Mouse (Mus musculus): Measurements from ENCODE around the gene Zc3h12d. TPM values are rescaled to one million over a fixed set of nuclear protein-coding genes. Genes with fewer than 3 reads are reported as not detected.

Gene Zc3h12d
- polyA plus RNA-seq, 1 experiment from 2014 or later = 0.16 TPM

DNA sequence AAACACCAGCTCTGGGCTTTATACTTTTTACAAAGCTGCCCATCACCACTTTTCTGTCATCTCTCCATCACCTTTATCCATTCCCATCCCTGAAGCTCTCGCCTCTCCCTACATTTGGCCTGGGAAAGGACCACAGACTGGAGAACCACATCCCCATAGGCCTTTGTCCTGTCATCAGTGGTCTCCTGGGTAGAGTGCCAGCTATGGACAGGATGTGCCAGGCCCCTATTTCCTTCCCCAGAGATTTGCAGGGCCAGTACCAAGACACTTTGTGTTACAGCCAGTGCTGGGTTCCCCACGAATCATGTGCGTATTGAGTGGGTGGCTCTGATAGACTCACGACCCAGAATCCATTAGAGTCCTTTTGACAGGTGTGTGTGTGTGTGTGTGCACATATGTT is 13.7 kb downstream of the Zc3h12d start:
- no peak for ATAC-seq (ENCODE audit: low FRiP score, low TSS enrichment)
- Histone ChIP-seq H3K9ac (replicated peaks; ENCODE audit: low read length) (no peak overlapping the region), H3K27ac (ENCODE audit: low read length) (no peak overlapping the region), H3K4me1 (ENCODE audit: insufficient read depth, low read length) (no peaks in the 10 kb centered on the region), H3K9me3 (ENCODE audit: low read length) (no peaks in the 10 kb centered on the region), H3K27me3 (ENCODE audit: insufficient read depth, low read length) (no peaks in the 10 kb centered on the region), H3K36me3 (ENCODE audit: insufficient read depth, low read length) (no peaks in the 10 kb centered on the region), H3K4me3 (ENCODE audit: low read length) (no peak overlapping the region), H3K4me2 (replicated peaks; ENCODE audit: low read depth, low read length) (no peak overlapping the region)
- WGBS = 81% methylated on average over 4 of the region's 4 CpGs

DNA sequence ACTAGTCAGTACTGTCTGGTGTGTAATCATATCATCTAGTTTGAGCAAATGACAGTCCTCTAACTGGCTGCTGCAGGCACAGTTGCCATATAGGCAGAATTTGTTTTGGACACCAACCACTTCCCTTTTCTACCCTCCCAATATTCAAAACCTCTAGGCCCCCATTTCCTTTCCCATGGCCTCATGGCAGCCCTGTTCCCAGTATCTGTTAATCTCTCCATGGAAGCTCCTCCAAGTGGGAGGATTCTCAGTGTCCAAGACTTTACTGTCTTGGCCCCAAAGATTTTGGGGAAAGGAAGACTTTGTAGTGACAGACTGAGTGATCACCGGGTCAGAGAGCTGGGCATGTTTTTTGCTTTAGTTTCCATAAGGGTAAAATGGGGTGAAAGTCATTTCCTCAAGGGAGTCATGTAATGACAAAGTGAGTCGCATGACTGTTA is 14.9 kb downstream of the Zc3h12d start:
- no peak for ATAC-seq (ENCODE audit: low FRiP score, low TSS enrichment)
- Histone ChIP-seq H3K9ac (replicated peaks; ENCODE audit: low read length) (no peak overlapping the region), H3K4me3 (ENCODE audit: low read length) (no peak overlapping the region), H3K9me3 (ENCODE audit: low read length) (no peaks in the 10 kb centered on the region), H3K27me3 (ENCODE audit: insufficient read depth, low read length) (no peaks in the 10 kb centered on the region), H3K4me2 (replicated peaks; ENCODE audit: low read depth, low read length) (no peak overlapping the region), H3K36me3 (ENCODE audit: insufficient read depth, low read length) (no peaks in the 10 kb centered on the region), H3K4me1 (ENCODE audit: insufficient read depth, low read length) (no peaks in the 10 kb centered on the region), H3K27ac (ENCODE audit: low read length) (no peak overlapping the region)
- WGBS = 86% methylated on average over 2 of the region's 2 CpGs

DNA sequence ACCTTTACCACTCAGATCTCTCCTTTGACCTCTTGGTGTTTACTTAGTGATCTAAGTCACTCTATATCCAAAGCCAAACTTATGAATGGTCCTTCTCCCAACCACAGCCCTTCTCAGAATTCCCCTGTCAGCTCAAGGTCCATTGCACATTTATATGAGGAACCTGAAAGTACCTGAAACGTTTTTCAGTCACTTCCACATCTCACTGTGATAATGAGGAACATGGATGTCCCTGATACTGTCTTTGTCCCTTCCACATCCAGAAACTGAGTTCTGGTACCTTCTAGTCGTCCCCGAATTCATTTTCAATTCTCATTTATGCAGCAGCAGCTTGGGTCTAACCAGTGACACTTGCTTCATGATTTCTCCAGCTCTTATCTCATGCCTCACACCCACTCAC is 19.6 kb downstream of the Zc3h12d start:
- WGBS = 74% methylated on average over 3 of the region's 3 CpGs
- no peaks in the 10 kb centered on the region for H3K36me3 ChIP-seq (ENCODE audit: insufficient read depth, low read length)

DNA sequence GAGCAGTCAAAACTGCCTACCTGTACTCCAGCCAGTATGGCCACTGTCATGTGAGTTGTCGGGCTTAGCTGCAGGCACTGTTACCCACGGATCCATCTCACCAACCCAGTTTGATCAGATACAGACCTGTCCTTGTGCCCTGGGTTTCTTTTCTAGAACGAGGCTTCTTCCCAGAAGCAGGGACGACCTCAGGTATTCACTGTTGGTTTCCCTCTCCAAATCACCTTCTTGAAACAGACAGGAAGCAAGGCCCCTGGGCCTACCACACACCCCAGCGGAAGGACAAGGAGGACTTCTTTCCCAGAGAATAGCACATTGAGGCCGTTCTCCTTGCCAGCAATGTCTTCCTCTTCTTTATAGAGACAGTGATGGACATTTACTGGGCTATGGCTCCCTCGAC is 28.2 kb downstream of the Zc3h12d start:
- Histone ChIP-seq H3K9me3 (ENCODE audit: low read length) (no peaks in the 10 kb centered on the region), H3K27me3 (ENCODE audit: insufficient read depth, low read length) (no peaks in the 10 kb centered on the region), H3K4me2 (replicated peaks; ENCODE audit: low read depth, low read length) (no peak overlapping the region), H3K4me3 (ENCODE audit: low read length) (no peak overlapping the region), H3K4me1 (ENCODE audit: insufficient read depth, low read length) (no peaks in the 10 kb centered on the region), H3K27ac (ENCODE audit: low read length) (no peak overlapping the region), H3K36me3 (ENCODE audit: insufficient read depth, low read length) (no peaks in the 10 kb centered on the region), H3K9ac (replicated peaks; ENCODE audit: low read length) (no peak overlapping the region)
- 82% methylated on average over 7 of the region's 7 CpGs for WGBS
- ATAC-seq (ENCODE audit: low FRiP score, low TSS enrichment) = no peak

More for the DNA sequence above, 19.6 kb downstream of the Zc3h12d start:
- Histone ChIP-seq H3K27me3 (ENCODE audit: insufficient read depth, low read length) (no peaks in the 10 kb centered on the region), H3K9me3 (ENCODE audit: low read length) (no peaks in the 10 kb centered on the region), H3K9ac (replicated peaks; ENCODE audit: low read length) (no peak overlapping the region), H3K4me1 (ENCODE audit: insufficient read depth, low read length) (no peaks in the 10 kb centered on the region), H3K4me3 (ENCODE audit: low read length) (no peak overlapping the region), H3K4me2 (replicated peaks; ENCODE audit: low read depth, low read length) (no peak overlapping the region), H3K27ac (ENCODE audit: low read length) (no peak overlapping the region)
- no peak for ATAC-seq (ENCODE audit: low FRiP score, low TSS enrichment)

DNA sequence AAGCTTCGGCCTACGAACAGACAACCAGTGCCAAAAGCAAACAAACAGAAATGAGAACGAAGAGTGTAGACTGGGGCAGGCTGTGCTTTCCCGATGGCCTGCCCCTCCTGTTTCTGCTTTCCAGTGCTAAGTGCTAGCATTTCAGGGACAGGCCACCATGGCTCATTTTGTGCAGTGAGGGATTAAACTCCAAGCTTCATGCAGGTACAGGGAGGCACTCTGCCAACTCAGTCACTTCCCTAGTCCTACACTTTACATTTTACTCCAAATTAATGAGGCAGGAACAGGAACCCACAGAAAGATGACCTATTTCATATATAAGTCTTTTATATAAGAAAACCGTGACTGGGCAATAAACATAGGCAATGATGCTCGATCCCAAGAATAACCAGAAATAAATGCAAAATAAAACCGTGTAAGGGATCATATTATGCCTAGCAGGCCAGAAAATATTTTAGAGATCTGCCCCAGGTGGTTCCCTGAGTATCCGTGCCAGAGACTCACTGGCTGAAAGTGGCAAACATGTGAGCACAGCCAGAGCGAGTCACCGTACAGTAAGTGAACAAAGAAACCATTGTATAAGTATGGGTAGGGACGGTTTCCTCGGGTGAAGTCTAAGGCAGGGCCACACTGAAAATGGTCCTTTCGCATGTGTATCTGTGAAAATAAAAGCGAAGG is 29.1 kb downstream of the Zc3h12d start:
- Histone ChIP-seq H3K27ac (ENCODE audit: low read length) (no peak overlapping the region), H3K27me3 (ENCODE audit: insufficient read depth, low read length) (no peaks in the 10 kb centered on the region), H3K4me1 (ENCODE audit: insufficient read depth, low read length) (no peaks in the 10 kb centered on the region), H3K36me3 (ENCODE audit: insufficient read depth, low read length) (no peaks in the 10 kb centered on the region), H3K9ac (replicated peaks; ENCODE audit: low read length) (no peak overlapping the region), H3K9me3 (ENCODE audit: low read length) (no peaks in the 10 kb centered on the region), H3K4me3 (ENCODE audit: low read length) (no peak overlapping the region), H3K4me2 (replicated peaks; ENCODE audit: low read depth, low read length) (no peak overlapping the region)
- no peak for ATAC-seq (ENCODE audit: low FRiP score, low TSS enrichment)
- WGBS = 84% methylated on average over 14 of the region's 14 CpGs

DNA sequence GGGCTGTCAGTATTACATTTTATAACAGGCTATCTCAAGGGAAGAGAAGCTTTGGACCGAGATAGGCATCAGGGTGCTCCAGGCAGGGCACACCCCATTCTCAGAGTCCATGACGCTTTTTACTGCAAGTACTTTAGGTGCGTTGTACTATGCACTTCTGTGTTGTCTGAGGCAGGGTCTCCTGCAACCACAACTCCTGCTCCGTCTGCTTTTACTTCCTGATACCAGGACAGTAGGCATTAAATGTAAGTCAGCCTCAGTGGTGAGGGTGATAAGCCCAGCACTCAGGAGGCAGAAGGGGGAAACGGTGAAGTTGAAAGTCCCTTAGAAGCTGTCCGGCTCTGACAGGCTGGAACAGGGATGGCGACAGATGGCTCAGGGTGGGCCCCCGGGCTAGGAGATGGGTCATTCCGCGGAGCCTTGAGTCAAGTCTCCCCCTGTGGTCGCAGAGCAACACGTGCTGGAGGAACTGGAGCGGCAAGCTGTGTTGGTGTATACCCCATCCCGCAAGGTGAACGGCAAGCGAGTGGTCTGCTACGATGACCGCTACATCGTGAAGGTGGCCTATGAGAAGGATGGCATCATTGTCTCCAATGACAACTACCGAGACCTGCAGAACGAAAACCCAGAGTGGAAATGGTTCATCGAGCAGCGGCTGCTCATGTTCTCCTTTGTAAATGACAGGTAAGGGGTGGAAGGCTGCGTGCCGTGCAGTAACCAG is 29.8 kb downstream of the Zc3h12d start:
- no peak for ATAC-seq (ENCODE audit: low FRiP score, low TSS enrichment)
- H3K27me3 ChIP-seq (ENCODE audit: insufficient read depth, low read length) = 0 out of 2 replicates have a peak, but pooled peaks cover 7% of the 10 kb centered on the region
- peaks cover 3% of the 10 kb centered on the region; the same call in 1 of the 2 replicates for H3K4me1 ChIP-seq (ENCODE audit: insufficient read depth, low read length)
- no peaks in the 10 kb centered on the region for H3K9me3 ChIP-seq (ENCODE audit: low read length)
- no peak overlapping the region for H3K4me2 ChIP-seq (replicated peaks; ENCODE audit: low read depth, low read length)
- H3K4me3 ChIP-seq (ENCODE audit: low read length) = no peak overlapping the region
- 87% methylated on average over 25 of the region's 25 CpGs for WGBS
- no peak overlapping the region for H3K27ac ChIP-seq (ENCODE audit: low read length)
- no peaks in the 10 kb centered on the region for H3K36me3 ChIP-seq (ENCODE audit: insufficient read depth, low read length)
- H3K9ac ChIP-seq (replicated peaks; ENCODE audit: low read length) = no peak overlapping the region

DNA sequence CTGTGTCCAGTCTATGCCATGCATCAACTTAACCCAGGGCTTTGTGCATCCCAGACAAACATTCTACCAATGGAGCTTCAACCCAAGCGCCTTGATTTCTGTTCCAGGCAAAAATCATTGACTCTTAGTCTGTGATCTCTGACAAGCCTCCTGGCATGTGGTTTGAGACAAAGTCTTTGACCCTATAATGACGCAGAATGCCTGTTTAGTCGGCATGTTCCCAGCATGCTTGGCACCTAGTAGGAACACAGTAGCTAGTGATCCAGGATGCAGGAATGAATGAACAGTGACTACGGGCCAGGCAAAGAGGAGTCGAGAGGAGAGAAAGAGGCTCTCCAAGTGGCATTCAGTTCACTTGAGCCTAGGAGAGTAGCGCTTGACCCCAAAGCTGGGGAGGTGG is 31.1 kb downstream of the Zc3h12d start:
- Histone ChIP-seq H3K4me2 (replicated peaks; ENCODE audit: low read depth, low read length) (no peak overlapping the region), H3K36me3 (ENCODE audit: insufficient read depth, low read length) (no peaks in the 10 kb centered on the region), H3K9ac (replicated peaks; ENCODE audit: low read length) (no peak overlapping the region), H3K27ac (ENCODE audit: low read length) (no peak overlapping the region), H3K4me3 (ENCODE audit: low read length) (no peak overlapping the region), H3K27me3 (ENCODE audit: insufficient read depth, low read length) (peaks cover 16% of the 10 kb centered on the region), H3K4me1 (ENCODE audit: insufficient read depth, low read length) (peaks cover 10% of the 10 kb centered on the region; the same call in 1 of the 2 replicates), H3K9me3 (ENCODE audit: low read length) (no peaks in the 10 kb centered on the region)
- 95% methylated on average over 6 of the region's 6 CpGs for WGBS
- ATAC-seq (ENCODE audit: low FRiP score, low TSS enrichment) = no peak

DNA sequence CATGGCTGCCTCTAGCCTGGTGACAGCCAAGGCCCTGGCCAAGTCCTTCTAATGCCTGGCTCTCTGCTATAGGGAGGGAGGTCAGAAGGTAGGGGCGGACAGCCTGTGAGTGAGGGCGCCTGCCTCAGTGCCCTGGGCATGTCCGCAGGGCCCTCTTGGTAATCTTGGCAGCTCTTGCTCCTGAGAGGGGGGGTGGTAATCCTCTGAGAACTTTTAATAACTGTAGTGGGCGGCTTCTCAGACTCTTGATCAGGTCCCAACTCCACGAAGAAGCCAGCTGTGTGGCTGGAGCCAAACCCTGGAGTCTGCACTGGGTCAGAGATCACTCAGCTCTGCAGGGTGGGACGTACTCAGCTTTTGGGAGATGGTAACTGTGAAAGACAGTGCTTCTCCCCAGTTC is 31.9 kb downstream of the Zc3h12d start:
- H3K9me3 ChIP-seq (ENCODE audit: low read length) = no peaks in the 10 kb centered on the region
- no peak overlapping the region for H3K9ac ChIP-seq (replicated peaks; ENCODE audit: low read length)
- no peak for ATAC-seq (ENCODE audit: low FRiP score, low TSS enrichment)
- no peak overlapping the region for H3K27ac ChIP-seq (ENCODE audit: low read length)
- 69% methylated on average over 6 of the region's 6 CpGs for WGBS
- H3K4me2 ChIP-seq (replicated peaks; ENCODE audit: low read depth, low read length) = no peak overlapping the region
- H3K4me3 ChIP-seq (ENCODE audit: low read length) = no peak overlapping the region
- H3K4me1 ChIP-seq (ENCODE audit: insufficient read depth, low read length) = peaks cover 10% of the 10 kb centered on the region; the same call in 1 of the 2 replicates
- H3K27me3 ChIP-seq (ENCODE audit: insufficient read depth, low read length) = peaks cover 21% of the 10 kb centered on the region
- H3K36me3 ChIP-seq (ENCODE audit: insufficient read depth, low read length) = no peaks in the 10 kb centered on the region

DNA sequence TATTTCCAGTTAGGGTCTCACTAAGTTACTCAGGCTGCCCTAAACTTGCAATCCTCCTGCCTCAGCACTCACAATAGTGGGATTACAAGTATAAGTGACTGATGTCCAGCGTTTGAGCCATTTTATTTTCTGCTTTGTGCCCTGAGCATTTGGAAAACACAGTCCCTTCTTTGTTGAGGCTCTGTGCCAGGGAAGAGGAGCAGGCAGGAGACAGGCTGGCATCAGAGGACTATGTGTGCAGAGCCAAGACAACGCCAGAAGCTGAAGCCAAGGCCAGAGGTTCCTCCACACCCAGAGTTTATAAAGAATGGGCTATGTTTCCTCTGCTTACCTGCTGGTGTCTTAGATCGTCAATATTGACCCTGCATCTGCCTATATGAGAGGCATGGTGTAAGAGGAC is 32.5 kb downstream of the Zc3h12d start:
- peaks cover 21% of the 10 kb centered on the region for H3K27me3 ChIP-seq (ENCODE audit: insufficient read depth, low read length)
- 85% methylated on average over 3 of the region's 3 CpGs for WGBS

More for the DNA sequence above, 32.5 kb downstream of the Zc3h12d start:
- no peaks in the 10 kb centered on the region for H3K36me3 ChIP-seq (ENCODE audit: insufficient read depth, low read length)
- ATAC-seq (ENCODE audit: low FRiP score, low TSS enrichment) = no peak
- no peak overlapping the region for H3K27ac ChIP-seq (ENCODE audit: low read length)
- H3K4me1 ChIP-seq (ENCODE audit: insufficient read depth, low read length) = peaks cover 10% of the 10 kb centered on the region; the same call in 1 of the 2 replicates
- H3K4me3 ChIP-seq (ENCODE audit: low read length) = no peak overlapping the region
- no peak overlapping the region for H3K4me2 ChIP-seq (replicated peaks; ENCODE audit: low read depth, low read length)
- no peak overlapping the region for H3K9ac ChIP-seq (replicated peaks; ENCODE audit: low read length)
- no peaks in the 10 kb centered on the region for H3K9me3 ChIP-seq (ENCODE audit: low read length)

Data from kidney, embryonic 16.5 days (tissue).